Mouse (Mus musculus): ENCODE data around the gene Fyb2.

Gene Fyb2

GRCm38 (mm10) chr4:104913291-104914129 lies at the start of gene Fyb2:
Fyb2 (plus strand) TSS chr4:104913456.
- no peak for DNase-seq (ENCODE audit: low spot score in 2 of 2)

GRCm38 (mm10) chr4:104864397-104864796 lies 48.9 kb upstream of the Fyb2 start:
- no peak for DNase-seq (ENCODE audit: low spot score in 2 of 2)

GRCm38 (mm10) chr4:104869581-104869980 lies 43.7 kb upstream of the Fyb2 start:
- no peak for DNase-seq (ENCODE audit: low spot score in 2 of 2)

- no peak for DNase-seq (ENCODE audit: low spot score in 2 of 2)
Observed at GRCm38 (mm10) chr4:104870196-104870595, 43.1 kb upstream of the Fyb2 start.

GRCm38 (mm10) chr4:104875832-104876231 lies 37.4 kb upstream of the Fyb2 start:
- DNase-seq (ENCODE audit: low spot score in 2 of 2), result no peak

- DNase-seq (ENCODE audit: low spot score in 2 of 2), result no peak
Observed at GRCm38 (mm10) chr4:104876323-104876722, 36.9 kb upstream of the Fyb2 start, which contains the start of gene C8a. C8a (minus strand) TSS chr4:104876398.

- DNase-seq (ENCODE audit: low spot score in 2 of 2), result no peak
Observed at GRCm38 (mm10) chr4:104887486-104887885, 25.8 kb upstream of the Fyb2 start.

- DNase-seq (ENCODE audit: low spot score in 2 of 2), result no peak
Observed at GRCm38 (mm10) chr4:104888499-104889262, 24.6 kb upstream of the Fyb2 start.

GRCm38 (mm10) chr4:104891708-104892107 lies 21.5 kb upstream of the Fyb2 start:
- DNase-seq (ENCODE audit: low spot score in 2 of 2), result no peak

GRCm38 (mm10) chr4:104893588-104893987 lies 19.7 kb upstream of the Fyb2 start:
- DNase-seq (ENCODE audit: low spot score in 2 of 2), result no peak

- peak in 1 of 2 experiments; percentile 18 for DNase-seq (ENCODE audit: low spot score in 2 of 2)
Observed at GRCm38 (mm10) chr4:104894004-104894734, 19.1 kb upstream of the Fyb2 start.

GRCm38 (mm10) chr4:104902836-104903235 lies 10.4 kb upstream of the Fyb2 start:
- DNase-seq (ENCODE audit: low spot score in 2 of 2), result no peak

- DNase-seq (ENCODE audit: low spot score in 2 of 2), result no peak
Observed at GRCm38 (mm10) chr4:104905049-104905448, 8.2 kb upstream of the Fyb2 start.

GRCm38 (mm10) chr4:104911685-104912084 lies 1.6 kb upstream of the Fyb2 start:
- peak; percentile 12 to 58 for DNase-seq (ENCODE audit: low spot score in 2 of 2)

- no peak for DNase-seq (ENCODE audit: low spot score in 2 of 2)
Observed at GRCm38 (mm10) chr4:104914711-104915247, 1.5 kb downstream of the Fyb2 start.

GRCm38 (mm10) chr4:104918017-104918416 lies 4.8 kb downstream of the Fyb2 start:
- DNase-seq (ENCODE audit: low spot score in 2 of 2), result no peak

GRCm38 (mm10) chr4:104925383-104925782 lies 12.1 kb downstream of the Fyb2 start:
- no peak for DNase-seq (ENCODE audit: low spot score in 2 of 2)

GRCm38 (mm10) chr4:104929165-104929564 lies 15.9 kb downstream of the Fyb2 start:
- DNase-seq (ENCODE audit: low spot score in 2 of 2), result no peak

GRCm38 (mm10) chr4:104933620-104934019 lies 20.4 kb downstream of the Fyb2 start:
- DNase-seq (ENCODE audit: low spot score in 2 of 2), result no peak

- no peak for DNase-seq (ENCODE audit: low spot score in 2 of 2)
Observed at GRCm38 (mm10) chr4:104934997-104935396, 21.7 kb downstream of the Fyb2 start.

GRCm38 (mm10) chr4:104935436-104935835 lies 22.2 kb downstream of the Fyb2 start:
- DNase-seq (ENCODE audit: low spot score in 2 of 2), result no peak

- no peak for DNase-seq (ENCODE audit: low spot score in 2 of 2)
Observed at GRCm38 (mm10) chr4:104936011-104936410, 22.8 kb downstream of the Fyb2 start.

Data from thymus, postnatal 10 days (tissue).